Mouse (Mus musculus): ENCODE measurements around the gene Dtnb.

DNA sequence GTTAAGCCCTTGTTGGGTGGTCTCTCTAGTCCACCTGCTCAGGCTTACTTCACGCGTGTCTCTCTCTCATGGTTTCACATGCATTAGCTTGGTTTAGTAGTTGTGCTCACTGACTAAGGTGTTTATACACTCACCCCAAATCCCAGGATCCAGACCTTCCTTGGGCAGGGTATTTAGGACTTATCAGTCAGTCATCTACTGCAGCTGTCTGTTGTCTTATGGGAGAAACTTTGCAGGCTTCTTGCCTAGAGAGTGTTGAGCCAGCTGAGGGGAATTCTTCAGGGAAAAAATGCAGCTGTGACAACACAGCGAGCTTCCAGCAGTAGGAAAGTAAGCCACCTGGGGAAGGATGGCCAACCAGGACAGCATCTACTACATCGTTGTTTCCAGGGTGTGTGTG, 13.3 kb downstream of the Dtnb start:
- TF ChIP-seq CTCF (IDR thresholded peaks at IDR 0.05; ENCODE audit: low read depth, low read length) (no peak), TAL1 (conservative IDR thresholded peaks at IDR 0.05; ENCODE audit: low read depth, low read length) (no peak), GATA1 (IDR thresholded peaks at IDR 0.05; ENCODE audit: borderline replicate concordance, low read length) (no peak)
